Mouse (Mus musculus) layer of hippocampus, postnatal 25 days (tissue): ENCODE measurements around the gene Kcnk15. TPM values are rescaled to one million over a fixed set of nuclear protein-coding genes. Genes with fewer than 3 reads are reported as not detected.

Experiments
- DNase-seq, 2 experiments: peaks; one replicate each; pipeline ENCODE4 v3.0.0; 2022; ENCODE audit warnings: mixed read lengths in 2 of 2, low spot score in 1 of 2; ENCODE audit errors: extremely low spot score in 1 of 2
- total RNA-seq, 2 experiments: library from RNA; stranded (reverse); gene quantifications; 2 replicates each; pipeline ENCODE4 v1.2.3; 2021

Gene Kcnk15
- not detected for total RNA-seq

DNA sequence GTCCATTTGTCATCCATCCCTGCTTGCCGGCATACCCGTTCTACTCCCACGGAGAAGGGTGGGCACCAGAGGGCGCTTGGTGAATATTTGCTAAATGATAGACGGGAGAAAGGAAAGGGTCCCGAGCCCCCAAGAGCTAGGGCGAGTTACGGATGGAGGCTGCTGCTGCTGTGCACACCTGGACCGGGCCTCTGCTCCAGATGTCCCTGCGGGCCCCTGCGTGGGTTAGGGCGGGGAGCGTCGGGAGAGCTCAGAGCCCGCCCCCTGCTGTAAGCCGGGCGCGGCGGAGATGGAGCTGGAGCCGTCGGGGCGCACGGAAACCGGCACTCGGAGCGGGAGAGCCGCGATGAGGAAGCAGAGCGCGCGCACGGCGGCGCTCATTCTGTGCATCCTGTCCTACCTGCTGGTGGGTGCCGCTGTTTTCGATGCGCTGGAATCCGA lies at the start of gene Kcnk15:
Kcnk15 (plus strand) TSS at position 191 of the 441 bp plus-strand sequence.
- DNase-seq, result peak in 1 of 2 experiments; percentile 31

DNA sequence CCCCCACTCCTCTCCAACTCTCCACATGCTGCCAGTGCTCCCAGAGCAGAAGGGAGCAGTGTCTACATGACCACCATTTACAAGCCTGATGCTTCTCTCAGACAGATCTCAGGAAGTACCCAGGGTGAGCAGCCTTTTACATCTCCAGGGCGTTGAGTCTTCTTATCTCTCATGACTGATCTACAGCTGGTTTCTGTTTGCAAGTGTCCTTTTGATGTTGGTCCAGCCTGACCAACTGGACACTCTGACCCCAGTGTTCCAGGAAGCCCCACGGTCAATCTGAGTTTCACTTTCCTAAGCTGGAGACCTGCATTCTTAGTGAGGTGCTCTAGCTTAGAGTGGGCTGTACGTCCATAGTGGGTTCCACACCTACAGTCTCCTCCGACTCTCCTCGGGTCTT lies 49.6 kb upstream of the Kcnk15 start:
- no peak for DNase-seq

DNA sequence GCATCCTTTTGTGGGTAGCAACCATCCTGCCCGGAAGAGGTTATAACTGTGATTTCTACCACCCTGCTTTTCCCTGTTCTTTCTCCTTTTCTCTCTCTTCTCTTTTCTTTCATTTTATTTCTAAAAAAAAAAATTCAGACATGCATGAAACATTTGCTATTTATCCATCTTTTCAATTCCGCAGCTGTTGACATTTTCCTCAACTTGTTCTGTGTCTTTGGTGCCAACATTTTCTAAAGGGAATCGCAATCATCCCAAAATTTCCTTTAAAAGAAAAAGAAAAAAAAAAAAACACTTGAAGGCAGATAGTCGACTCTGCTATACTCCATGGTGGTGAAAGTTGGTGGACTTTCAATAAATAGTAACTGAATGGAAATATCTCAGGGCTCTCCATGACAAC lies 44.3 kb upstream of the Kcnk15 start:
- DNase-seq, result no peak

DNA sequence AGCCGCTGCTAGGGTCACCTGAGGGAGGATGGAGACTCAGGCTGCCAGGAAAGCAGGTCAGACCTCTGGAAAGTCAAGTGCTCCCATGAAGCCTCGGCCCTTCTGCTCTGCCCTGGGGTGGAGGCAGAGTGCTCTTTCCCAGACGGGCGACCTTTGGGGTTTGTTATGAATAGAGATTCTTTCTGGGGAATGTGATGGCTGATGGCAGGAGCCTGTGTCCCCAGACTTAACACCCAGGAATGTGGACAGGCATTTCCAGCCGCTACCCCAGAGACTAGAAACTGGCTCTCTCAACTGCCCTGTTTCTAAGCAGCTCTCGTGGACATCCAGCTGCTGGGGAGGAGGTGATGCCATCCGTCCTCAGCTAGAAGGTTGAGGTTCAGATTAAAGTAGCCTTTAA lies 43.7 kb upstream of the Kcnk15 start:
- no peak for DNase-seq

DNA sequence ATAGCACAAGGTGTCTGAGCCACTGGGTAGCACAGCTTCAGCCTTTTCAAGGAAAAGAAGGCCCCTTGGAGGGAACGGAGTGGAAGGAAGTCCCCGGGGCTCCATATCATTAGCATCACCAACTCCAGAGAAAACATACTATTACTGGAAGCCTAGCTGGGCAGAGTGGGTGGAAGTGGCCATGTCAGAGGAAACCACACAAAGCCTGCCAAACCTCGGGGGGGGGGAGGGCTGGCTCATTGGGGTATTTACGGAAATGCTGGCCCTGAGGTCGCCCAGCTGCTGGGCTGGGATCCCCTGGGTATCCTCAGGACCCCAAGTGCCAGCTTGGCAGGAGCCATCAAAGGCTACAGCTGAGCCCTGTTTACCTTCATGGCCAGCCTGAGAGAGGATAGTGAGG lies 40.4 kb upstream of the Kcnk15 start:
- DNase-seq, result no peak

DNA sequence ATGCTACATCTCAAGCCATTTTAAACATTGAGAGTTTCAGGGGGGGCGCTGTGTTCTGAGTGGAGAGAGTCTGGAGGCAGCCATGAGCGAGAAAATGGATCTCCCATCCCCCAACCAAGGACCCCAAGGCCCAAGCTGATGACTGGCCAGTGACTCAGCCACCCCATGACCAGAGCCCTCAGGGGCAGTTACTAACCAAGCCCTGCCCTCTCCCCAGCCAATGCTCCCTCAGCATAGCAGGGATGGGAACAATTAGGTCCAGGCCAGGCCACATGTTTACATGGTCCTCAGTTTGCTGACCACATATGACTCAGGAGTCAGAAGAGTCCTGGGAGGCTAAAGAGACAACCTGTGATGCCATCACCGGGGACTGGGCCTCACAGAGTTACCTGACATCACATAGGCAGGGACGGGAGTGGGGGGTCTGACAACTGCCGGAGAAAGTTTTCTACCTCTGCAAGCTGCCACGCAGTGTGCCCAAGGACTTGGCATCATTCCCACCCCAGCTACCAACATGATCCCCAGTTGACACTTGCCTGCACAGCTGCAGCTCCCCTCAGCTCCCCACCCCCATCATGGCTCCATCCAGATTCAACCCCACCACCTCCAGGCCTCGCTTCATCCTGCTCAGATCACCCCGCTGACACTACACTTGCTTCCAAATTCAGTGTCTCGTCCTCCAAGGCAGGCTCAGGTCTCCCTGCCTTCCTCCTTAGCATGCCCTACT lies 38.5 kb upstream of the Kcnk15 start:
- no peak for DNase-seq

DNA sequence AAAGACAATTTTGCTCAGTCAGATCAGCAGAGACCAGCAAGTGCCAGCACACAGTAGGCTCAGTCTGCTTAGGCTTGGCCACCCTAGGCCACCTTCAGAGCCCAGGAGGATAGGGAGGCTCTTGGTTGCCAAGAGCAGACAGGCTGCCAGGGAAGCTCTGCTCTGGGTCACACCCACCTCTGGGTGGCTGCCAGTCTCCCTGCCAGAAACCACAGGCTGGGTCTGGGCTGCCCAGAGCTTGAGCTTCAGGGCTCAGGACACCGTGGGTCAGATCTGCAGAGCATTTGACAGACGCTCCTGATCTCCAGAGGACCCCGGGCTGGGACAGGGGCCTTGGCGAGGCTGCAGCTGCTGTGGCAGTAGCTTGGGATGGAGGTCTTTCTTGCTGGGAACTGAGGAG lies 32.8 kb upstream of the Kcnk15 start, which contains the start of gene Ccn5:
Ccn5 (plus strand) TSS at position 255 of the 400 bp plus-strand sequence.
- peak in 1 of 2 experiments; percentile 17 for DNase-seq

DNA sequence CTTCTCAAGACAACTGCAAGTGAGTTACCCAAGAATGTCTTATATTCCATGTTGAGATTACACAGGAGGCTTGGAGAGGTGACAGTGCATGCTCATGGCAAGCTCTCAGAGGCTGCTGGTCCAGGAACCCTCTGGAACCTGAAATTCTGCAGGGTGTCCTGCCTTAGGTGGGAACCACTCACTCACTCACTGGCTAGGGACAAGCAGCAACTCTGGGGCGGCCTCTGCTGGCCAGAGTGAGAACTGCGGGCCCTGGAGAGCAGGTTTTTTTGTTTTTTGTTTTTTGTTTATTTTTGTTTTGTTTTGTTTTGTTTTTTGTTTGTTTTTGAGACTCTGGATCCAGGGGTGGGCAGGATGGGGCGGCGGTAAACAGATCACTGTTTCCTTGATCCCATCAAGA lies 30.2 kb upstream of the Kcnk15 start:
- peak; percentile 50 to 83 for DNase-seq

DNA sequence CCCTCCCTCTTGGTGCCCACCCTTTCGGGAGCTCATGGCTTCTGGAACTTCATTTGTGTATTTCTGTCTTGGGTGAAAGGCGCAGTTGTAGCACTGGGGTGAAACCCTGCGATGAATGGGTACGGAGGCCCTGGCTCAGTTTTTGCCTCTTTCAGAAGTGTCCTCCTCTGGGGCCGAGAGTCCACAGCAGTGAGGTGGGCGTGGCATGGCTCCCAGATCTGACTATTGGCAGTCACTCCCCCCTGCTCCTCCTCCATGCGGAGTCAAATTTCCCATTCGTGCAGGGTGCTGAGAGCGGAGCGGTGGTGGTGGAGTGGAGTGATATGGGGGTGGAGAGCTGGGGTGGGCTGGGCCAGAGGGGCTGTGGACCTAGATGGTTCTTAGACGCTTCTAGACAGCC lies 29.7 kb upstream of the Kcnk15 start:
- no peak for DNase-seq

DNA sequence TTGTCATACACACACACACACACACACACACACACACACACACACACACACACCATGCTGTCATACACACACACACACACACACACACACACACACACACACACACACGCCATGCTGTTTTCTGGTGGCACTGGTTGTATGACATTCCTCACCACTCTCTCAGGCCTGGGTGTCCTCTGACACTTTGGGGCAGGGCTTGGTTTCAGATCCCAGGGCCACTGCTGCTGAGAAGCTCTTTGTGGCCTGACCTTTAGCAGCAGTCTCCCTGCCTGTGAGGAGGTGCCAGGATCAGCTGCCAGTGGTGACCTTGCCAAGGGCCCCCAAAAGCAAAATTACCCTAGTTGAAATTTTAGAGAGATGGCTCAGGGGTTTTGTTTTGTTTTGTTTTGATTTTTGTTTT lies 27.6 kb upstream of the Kcnk15 start:
- DNase-seq, result no peak

DNA sequence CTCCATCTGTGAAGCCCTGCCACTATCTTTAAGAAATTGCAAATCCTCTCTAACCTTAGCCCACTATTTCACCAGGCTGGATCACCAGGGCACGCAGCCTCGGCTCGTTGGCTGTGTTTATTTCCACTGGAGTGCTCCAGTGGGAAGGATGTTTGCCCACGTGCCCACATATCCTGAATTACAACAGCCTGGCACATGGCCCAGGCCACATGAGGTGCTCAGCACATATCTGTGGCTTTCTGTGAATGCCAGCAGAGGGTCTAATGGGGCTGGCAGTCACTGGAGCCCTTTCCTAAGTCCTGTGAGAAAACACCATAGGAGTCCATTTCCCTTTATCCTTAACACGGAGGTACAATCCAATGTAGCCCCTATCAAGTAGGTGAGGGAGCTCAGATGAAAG lies 27.0 kb upstream of the Kcnk15 start:
- DNase-seq, result no peak

DNA sequence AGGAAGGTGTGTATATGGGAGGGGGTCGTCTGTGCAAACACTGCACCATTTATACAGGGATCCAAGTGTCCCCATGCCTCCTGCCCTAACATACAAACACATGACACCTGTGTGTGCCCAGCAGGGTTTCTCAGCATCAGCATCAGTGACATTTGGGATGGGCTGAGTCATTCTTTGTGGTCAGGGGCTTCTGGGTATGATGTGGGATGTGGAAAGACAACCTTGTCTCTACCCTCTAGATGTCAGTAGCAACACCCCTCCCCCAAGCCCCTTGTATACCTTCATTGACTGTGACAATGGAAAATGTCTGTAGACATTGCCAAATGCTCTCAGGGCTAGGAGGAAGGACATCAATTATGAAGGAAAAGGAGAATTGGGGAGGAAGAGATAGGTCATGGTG lies 22.3 kb upstream of the Kcnk15 start:
- no peak for DNase-seq

DNA sequence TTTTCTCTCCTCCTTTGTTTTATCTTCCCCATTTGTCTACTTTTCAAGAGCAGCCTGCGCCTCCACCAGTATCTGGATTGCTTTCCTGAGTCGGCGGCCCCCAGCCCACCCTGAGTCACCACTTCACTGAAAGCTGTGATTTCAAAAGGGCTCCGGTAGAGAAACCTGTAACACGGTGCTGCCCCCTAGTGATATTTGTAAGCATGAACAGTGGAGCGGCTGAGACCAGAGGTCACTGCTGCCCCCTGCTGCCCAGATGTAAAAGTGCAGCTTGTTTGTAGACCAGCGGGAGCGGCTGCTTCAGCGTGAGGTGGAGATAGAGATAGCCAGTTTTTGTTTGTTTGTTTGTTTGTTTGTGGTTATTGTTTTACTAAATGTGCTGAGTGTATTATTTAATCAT lies 15.4 kb upstream of the Kcnk15 start:
- DNase-seq, result peak; percentile 79 to 87

DNA sequence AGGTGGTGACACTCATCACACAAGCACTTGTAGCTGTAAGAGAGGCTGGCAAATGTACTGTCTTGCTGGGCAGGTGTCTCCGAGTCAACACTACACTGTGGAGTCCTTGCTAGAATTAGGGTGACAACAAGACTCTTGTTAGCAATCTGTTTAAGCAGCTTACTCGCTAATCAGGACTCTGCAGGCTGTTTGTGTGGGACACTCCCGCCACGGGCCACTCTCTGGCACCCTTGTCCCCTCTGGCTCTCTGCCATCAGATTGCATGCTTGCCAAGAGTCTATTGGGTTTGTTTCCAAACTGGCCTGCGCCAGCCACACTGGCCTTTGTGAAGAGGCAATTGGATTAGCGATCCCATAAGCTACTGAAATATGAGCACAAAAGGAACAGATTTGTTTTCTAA lies 13.9 kb upstream of the Kcnk15 start:
- DNase-seq, result peak in 1 of 2 experiments; percentile 38

DNA sequence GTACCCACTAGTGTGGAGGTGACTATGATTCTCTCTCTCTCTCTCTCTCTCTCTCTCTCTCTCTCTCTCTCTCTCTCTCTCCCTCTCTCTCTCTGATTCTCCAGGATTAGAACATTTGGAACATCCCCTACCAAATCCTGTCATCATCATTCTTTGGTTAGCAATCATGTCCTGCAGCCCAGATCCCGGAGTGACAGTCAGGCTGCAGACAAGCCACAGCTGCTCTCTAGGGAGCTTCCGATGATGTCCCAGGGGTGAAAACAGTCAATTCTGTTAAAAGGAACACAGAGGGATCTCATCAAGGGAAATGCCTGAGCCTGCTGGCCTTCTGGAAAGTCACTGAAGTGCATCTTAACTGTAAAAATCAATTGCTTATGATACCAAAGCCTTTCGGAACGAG lies 11.4 kb upstream of the Kcnk15 start:
- DNase-seq, result no peak

DNA sequence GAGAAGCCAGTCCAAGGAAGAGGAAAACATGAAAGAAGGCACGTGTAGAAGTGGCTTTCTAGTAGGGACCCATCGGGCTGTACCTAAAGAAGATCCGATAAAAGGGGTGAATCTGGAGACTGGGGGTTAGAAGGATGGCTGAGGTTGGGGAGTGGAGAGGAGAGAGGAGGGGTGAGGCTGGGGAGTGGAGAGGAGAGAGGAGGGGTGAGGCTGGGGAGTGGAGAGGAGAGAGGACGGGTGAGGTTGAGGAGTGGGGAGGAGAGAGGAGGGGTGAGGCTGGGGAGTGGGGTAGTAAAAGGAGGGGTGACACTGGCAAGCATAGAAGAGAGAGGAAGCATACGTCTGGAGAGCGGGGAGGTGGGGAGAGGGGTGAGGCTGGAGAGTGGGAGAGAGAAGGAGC lies 3.8 kb downstream of the Kcnk15 start:
- no peak for DNase-seq

DNA sequence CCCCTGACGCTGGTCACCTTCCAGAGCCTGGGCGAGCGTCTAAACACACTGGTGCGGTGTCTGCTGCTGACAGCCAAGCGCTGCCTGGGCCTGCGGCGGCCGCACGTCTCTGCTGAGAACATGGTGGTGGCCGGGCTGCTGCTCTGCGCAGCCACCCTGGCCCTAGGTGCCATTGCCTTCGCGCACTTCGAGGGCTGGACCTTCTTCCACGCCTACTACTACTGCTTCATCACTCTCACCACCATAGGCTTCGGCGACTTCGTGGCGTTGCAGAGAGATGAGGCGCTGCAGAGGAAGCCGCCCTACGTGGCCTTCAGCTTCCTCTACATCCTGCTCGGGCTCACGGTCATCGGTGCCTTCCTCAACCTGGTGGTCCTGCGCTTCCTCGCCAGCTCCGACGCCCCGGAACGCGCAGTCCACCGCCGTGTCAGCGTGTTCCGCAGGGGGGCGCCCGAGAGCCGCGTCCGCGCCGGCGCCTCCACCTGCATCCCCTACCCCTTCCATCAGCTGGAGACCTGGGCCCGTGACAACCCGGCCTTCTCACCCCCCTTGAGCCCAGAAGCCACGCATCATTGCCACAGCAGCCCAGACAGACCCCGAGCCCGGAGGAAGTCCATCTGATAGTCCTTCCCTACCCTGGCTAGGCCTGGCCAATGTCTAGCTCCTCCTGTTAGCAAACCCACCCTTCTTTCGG lies 5.0 kb downstream of the Kcnk15 start:
- peak; percentile 69 to 72 for DNase-seq

DNA sequence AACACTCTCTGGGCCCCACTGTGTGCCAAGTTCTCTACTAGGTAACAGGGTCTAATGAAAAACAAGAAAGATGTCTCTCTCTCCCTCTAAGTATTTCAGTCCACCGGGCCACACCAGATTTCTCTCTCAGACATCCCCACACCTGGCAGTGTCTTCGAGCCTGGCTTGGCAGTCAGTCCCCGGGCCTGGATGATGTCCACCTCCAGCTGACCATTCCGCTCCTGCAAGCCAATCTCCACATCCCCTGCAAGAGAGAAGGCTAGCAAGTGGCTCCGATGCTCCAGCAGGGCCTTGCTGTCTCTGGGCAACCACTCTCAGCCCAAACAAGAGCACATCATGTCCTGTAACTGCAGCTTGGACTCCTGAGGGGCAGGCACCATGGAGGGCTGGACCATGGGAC lies 11.9 kb downstream of the Kcnk15 start:
- DNase-seq, result no peak

DNA sequence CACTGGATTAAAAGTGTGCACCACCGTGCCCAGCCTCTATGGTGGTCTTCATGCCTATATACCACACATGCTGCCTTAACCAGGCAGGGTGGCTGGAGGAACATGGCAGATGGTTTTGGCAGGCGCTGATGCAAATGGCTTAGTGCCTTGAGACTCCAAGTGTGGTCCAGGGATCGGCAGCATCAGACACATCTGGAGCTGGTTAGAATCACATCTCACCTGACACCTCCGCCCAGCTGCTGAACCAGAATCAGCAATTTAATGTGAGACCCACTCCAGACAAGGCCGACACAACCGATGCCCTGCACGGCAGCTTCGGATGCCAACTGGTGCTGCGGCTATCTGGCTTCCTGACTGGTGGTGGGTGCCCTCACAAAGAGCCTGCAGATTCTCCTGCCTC lies 12.6 kb downstream of the Kcnk15 start:
- DNase-seq, result no peak

DNA sequence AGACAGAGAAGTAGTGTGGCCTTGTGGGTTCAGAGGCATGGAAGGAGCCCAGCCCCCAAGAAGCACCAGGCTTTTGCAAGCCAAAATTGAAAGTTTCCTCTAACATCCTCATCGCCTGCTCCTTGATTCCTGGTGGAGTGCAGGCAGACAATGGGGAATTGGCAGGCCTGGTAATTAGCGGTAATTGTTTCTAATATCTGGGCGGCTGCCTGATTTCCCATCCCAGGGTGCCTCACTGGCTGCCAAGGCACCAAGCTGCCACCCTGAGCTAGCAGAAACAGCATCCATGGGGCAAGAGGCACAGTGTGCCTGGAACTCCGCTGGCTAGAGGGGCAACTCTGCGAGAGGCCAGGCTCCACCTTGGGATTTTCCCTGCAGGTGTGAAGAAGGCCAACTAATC lies 16.3 kb downstream of the Kcnk15 start:
- DNase-seq, result no peak

DNA sequence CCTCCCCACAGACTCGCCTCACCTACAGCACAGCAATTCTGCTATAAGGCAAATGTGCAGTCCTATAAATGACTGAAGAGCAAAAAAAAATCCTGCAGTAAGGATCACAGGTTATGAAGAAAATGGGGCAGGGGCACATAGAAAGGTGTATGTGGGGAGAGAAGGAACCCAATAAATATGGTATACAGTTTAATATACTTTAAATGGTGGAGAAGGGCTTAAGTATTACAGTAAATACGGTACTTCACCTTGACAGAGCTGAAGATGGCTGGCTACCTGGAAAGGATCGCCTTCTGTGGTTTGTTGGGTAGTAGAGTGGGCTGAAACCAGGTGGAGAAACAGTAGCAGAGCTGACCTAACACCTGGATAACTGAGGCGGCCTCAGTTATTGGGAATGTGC lies 17.8 kb downstream of the Kcnk15 start:
- no peak for DNase-seq

DNA sequence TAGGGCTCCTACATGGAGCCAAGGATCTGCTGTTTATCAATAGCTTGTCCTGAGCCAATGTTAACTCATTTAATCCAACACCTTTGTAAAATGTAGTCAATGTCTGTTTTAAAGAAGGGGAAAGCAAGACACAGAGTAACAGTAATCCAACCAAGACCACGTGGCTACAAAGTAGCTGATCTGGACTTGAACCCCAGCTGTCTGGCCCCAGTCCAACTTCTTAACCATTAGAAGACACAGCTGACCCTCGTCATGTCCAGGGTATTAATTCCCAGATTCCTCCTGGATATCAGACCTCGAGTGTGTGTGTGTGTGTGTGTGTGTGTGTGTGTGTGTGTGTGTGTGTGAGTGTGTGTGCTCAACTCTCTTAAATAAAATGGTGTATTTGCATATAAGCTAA lies 18.5 kb downstream of the Kcnk15 start:
- DNase-seq, result no peak
